Mouse (Mus musculus) heart, postnatal 4 days (tissue): ENCODE measurements around the gene Cd80. TPM values are rescaled to one million over a fixed set of nuclear protein-coding genes. Genes with fewer than 3 reads are reported as not detected.
A peak's percentile ranks its signal among the peaks of the same experiment; 100 is the strongest.
"Not testable (repeated sequence)": the region's sequence is repeated elsewhere in the genome, so short reads cannot be mapped to it uniquely, and the experiment has no call there.

ENCODE experiments used
- DNase-seq: peaks from one replicate; pipeline ENCODE4 v3.0.0; 2021
- total RNA-seq, 2 experiments: library from RNA; stranded (reverse); gene quantifications; 2 replicates each; pipeline ENCODE4 v1.2.3; 2021

The Cd80 gene
- total RNA-seq, 2 experiments from 2014 or later, result 0.26 to 0.27 TPM

GRCm38 (mm10) chr16:38474677-38475286 lies 19.4 kb downstream of the Cd80 start:
- DNase-seq, result no peak

GRCm38 (mm10) chr16:38475681-38476311 lies 20.4 kb downstream of the Cd80 start:
- no peak for DNase-seq

GRCm38 (mm10) chr16:38476312-38477240 lies 21.2 kb downstream of the Cd80 start:
- peak; percentile 53 for DNase-seq

GRCm38 (mm10) chr16:38477241-38477608 lies 21.9 kb downstream of the Cd80 start:
- DNase-seq, result not testable (repeated sequence)

GRCm38 (mm10) chr16:38478296-38478695 lies 22.9 kb downstream of the Cd80 start:
- no peak for DNase-seq

- no peak for DNase-seq
Measured at GRCm38 (mm10) chr16:38481327-38481726, 26.0 kb downstream of the Cd80 start.

GRCm38 (mm10) chr16:38482780-38483562 lies 27.6 kb downstream of the Cd80 start:
- DNase-seq, result peak; percentile 60

GRCm38 (mm10) chr16:38483582-38484309 lies 28.4 kb downstream of the Cd80 start:
- DNase-seq, result peak; percentile 8

- DNase-seq, result no peak
Measured at GRCm38 (mm10) chr16:38492551-38492950, 37.2 kb downstream of the Cd80 start.

- DNase-seq, result no peak
Measured at GRCm38 (mm10) chr16:38493890-38494289, 38.5 kb downstream of the Cd80 start.

GRCm38 (mm10) chr16:38496604-38497140 lies 41.3 kb downstream of the Cd80 start:
- DNase-seq, result no peak

- no peak for DNase-seq
Measured at GRCm38 (mm10) chr16:38502469-38502868, 47.1 kb downstream of the Cd80 start.

- no peak for DNase-seq
Measured at GRCm38 (mm10) chr16:38503528-38503927, 48.2 kb downstream of the Cd80 start.

- DNase-seq, result peak; percentile 75
Measured at GRCm38 (mm10) chr16:38506041-38506634, 50.8 kb downstream of the Cd80 start.

- no peak for DNase-seq
Measured at GRCm38 (mm10) chr16:38510846-38511245, 55.5 kb downstream of the Cd80 start.

- no peak for DNase-seq
Measured at GRCm38 (mm10) chr16:38519140-38519539, 63.8 kb downstream of the Cd80 start.

GRCm38 (mm10) chr16:38521211-38521987 lies 66.0 kb downstream of the Cd80 start:
- DNase-seq, result no peak

GRCm38 (mm10) chr16:38522129-38523084 lies 67.0 kb downstream of the Cd80 start, which contains the start of gene Timmdc1:
TSS of gene Timmdc1 (minus strand) at chr16:38522663.
- DNase-seq, result peak; percentile 96

GRCm38 (mm10) chr16:38526264-38526663 lies 70.9 kb downstream of the Cd80 start:
- DNase-seq, result no peak
